Mouse (Mus musculus) left cerebral cortex, adult 9 months (tissue): ENCODE measurements around the gene Cacna2d3.

Experiments used
- DNase-seq, 2 experiments: peaks; one replicate each; pipeline ENCODE4 v3.0.0; 2022; ENCODE audit warnings: low spot score in 2 of 2

Gene Cacna2d3

GRCm38 (mm10) chr14:29721488-29722385 is at the start of gene Cacna2d3:
Gene Cacna2d3 (minus strand): TSS chr14:29721864.
- peak in 1 of 2 experiments; percentile 51 for DNase-seq

DNA sequence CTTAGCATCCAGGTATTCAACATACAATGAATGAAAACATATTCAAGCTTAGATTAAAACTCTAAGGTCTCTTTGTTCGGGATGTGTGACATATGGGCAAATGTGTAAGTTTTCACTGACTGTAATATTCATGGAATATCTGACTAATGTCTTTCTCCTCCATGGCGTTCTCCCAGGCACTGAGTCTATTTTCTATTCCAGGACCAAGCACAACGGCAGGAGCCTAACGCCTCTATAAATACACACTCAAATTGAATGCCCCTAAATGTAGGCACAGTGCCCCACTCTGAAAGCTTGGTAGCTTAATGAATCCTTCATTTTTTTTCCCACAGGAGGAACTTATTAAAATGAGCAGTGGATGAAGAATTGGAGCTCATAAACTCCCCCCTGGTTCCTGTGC is 47.8 kb upstream of the Cacna2d3 start:
- peak in 1 of 2 experiments; percentile 38 for DNase-seq

- DNase-seq = peak in 1 of 2 experiments; percentile 24
Measured at GRCm38 (mm10) chr14:29752876-29753275, 31.2 kb upstream of the Cacna2d3 start.

- no peak for DNase-seq
Measured at GRCm38 (mm10) chr14:29738751-29739150, 17.1 kb upstream of the Cacna2d3 start.

GRCm38 (mm10) chr14:29730256-29730655 is 8.6 kb upstream of the Cacna2d3 start:
- no peak for DNase-seq

GRCm38 (mm10) chr14:29729009-29729408 is 7.3 kb upstream of the Cacna2d3 start:
- no peak for DNase-seq

DNA sequence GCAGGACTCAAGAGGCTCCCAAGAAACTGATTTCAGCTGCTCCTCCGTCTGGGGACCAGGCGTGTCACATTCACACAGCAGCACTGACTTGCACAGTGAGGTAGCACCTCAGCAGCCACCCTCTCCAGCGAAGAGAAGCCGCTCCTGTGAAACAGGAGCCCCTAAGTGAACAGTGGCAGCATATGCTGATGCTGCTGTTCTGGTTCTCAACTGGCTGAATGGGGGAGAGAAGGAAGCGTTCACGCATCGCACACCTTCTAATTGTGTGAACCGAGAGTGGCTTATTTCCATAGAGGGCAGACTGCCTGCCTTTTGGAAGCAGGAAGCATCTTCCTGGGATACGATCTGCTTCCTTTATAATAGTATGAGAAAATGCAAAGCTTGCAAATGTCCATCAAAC is 5.9 kb upstream of the Cacna2d3 start:
- no peak for DNase-seq

DNA sequence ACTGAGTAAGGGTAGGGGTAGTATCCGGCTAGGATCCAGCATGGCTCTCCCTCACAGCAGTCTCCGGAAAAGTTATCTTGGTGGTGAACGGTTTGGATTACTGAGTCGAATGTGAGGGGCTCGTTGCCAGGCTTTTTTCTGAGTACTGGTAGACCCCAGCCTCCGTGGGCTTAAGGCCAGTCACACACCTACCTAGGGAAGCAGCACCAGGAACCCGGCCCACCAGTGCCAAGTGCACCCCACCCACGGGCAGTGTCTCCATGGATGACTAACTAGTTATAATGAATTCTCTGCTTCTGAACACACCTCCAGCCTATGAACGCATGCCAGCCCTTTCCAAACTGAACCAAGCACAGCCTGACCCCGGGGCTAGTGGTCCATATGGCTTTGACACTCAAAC is 1.6 kb upstream of the Cacna2d3 start:
- DNase-seq = peak in 1 of 2 experiments; percentile 67

- DNase-seq = peak in 1 of 2 experiments; percentile 44
Measured at GRCm38 (mm10) chr14:29722386-29723221, 940 bp upstream of the Cacna2d3 start.

- no peak for DNase-seq
Measured at GRCm38 (mm10) chr14:29721131-29721487, 555 bp downstream of the Cacna2d3 start.

- no peak for DNase-seq
Measured at GRCm38 (mm10) chr14:29720334-29720911, 1.2 kb downstream of the Cacna2d3 start.

- no peak for DNase-seq
Measured at GRCm38 (mm10) chr14:29712621-29713020, 9.0 kb downstream of the Cacna2d3 start.

DNA sequence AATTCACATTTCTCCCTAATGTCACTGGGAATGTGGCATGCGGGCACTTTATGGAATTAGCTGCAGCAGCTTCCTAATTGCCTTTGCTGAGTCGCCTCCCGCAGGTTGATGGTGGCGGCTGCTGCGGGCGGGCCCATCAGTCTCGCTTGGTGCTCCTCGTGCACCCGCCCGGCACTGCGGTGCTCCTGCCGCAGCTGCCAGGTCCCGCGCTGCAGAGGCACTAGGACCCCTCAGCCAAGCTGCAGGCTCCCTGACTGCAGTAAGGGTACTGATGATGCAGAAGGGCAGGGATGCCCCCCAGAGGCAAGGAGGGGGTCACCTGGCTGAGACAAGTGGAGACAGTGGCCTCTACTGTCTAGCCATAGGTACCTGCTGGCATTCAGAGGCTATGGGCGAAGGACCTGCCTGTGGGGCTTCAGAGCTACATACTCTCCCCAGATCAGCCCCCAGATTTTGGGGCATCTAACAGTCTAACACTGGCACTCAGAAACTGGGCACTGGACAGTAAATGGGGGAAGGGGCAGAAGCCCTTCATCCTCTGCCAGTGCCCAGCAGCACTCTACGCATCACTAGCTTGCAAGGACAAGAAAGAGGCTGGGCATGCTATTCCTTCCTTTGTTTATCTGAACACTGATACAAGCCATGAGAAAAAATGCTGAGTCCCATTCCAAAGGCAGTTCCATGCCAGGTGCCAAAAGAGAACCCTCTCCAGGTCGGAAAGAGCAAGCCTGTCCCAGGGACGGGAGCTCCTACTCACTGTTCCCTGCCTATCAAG is 13.9 kb downstream of the Cacna2d3 start:
- DNase-seq = no peak

DNA sequence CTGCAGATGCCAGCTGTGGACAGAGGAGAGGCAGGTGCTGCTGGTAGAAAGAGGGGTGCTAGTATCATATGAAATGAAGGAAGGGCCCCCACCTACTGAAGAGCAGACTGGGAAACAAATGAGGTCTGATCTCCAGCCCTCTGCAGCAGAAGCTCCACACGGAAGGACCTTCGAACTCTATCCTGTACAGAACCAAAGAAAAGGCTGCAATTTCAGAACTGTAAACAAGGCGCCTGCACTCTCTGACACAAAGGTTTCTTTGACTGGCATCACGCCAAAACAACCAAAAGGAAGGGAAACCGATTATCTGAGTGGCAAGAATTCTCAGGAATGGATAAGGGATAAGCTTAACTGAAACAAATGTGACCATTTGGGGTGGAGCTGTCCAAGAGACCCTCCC is 18.9 kb downstream of the Cacna2d3 start:
- no peak for DNase-seq

- DNase-seq = peak; percentile 38 to 78
Measured at GRCm38 (mm10) chr14:29696131-29696530, 25.5 kb downstream of the Cacna2d3 start.

- DNase-seq = no peak
Measured at GRCm38 (mm10) chr14:29672436-29673050, 49.1 kb downstream of the Cacna2d3 start.

DNA sequence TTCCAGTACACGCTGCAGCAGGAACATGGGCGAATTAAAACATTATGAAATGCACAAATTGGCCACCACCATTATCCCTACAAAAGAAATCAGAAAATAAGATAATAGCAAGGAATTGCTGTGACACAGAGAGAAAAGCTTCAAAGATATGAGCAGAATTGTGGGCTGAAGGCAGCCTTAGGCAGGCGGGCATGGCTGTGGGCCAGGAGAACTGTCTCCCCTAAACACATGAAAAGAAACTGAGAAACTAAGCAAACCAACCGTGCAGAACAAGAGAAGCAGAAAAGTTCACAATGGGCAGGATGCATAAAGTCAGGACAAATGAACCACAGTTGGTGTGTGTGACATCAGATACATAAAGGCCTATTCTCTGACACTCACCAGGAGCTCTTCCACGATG is 51.8 kb downstream of the Cacna2d3 start:
- peak in 1 of 2 experiments; percentile 33 for DNase-seq

DNA sequence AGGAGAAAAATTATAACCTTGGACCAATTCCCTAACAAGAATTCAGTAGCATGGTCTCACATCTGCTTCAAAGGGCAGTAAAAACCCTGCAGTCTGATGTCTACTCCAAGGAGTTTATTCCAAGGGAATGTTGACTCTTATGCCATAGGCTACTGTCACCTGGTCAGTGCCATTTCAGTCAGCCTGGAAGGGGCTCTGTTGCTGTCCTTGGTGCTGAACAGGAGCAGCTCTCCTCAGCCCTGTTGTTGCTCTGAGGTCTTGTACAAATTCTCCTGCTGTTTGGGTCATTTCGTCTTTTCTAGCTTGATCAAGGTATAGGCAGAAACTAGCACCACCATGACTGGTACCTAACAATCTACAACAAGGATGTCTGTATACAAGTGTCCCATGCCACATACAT is 64.7 kb downstream of the Cacna2d3 start:
- DNase-seq = no peak

DNA sequence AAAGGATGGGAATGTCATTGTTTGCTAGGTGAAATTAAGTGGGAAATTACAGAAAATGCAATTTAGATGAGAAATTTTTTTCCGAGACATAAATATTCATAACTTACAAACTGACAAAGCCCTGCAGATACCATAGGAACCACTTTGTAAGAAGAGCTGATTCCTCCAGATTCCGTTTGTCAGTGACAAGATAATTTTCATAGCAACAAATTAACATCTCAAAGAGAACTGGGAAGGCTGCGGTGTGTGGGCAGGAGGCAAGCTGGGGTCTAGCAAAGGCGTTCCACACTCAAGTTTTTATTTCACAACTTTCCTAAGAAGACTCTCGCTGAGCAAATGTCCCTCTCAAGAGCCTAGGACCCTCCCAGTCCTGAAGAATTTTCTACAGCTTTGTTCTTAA is 71.1 kb downstream of the Cacna2d3 start:
- peak; percentile 39 to 64 for DNase-seq

GRCm38 (mm10) chr14:29648721-29649120 is 72.9 kb downstream of the Cacna2d3 start:
- DNase-seq = no peak

GRCm38 (mm10) chr14:29645421-29645820 is 76.2 kb downstream of the Cacna2d3 start:
- DNase-seq = no peak
